Mouse (Mus musculus) midbrain, embryonic 11.5 days (tissue): ENCODE data around the gene Polr3h. TPM values are rescaled to one million over a fixed set of nuclear protein-coding genes. Genes with fewer than 3 reads are reported as not detected.
"Not testable (repeated sequence)": the region's sequence is repeated elsewhere in the genome, so short reads cannot be mapped to it uniquely, and the experiment has no call there.

Source experiments
- ATAC-seq: fragments of 200-750 bp; cut with Nextera tagmentation; 2 replicates; pipeline ENCODE4 v1.8.0; 2017; ENCODE audit warnings: moderate TSS enrichment, moderate library complexity; ENCODE audit not compliant: low FRiP score
- DNase-seq: peaks from one replicate; pipeline ENCODE4 v3.0.0; 2015; ENCODE audit warnings: low spot score; ENCODE audit errors: missing footprints
- H3K27ac ChIP-seq: fragments of 300-500 bp; sonication (generic); 2 replicates; pipeline ENCODE4 v1.5.1; 2014; ENCODE audit warnings: low read depth, low read length
- H3K27me3 ChIP-seq: fragments of 300-500 bp; sonication (generic); 2 replicates; pipeline ENCODE4 v1.6.1; 2014; ENCODE audit warnings: mild to moderate bottlenecking, low read length, moderate library complexity, mixed read lengths; ENCODE audit not compliant: control insufficient read depth, insufficient read depth
- H3K36me3 ChIP-seq: fragments of 300-500 bp; sonication (generic); 2 replicates; pipeline ENCODE4 v1.6.1; 2014; ENCODE audit warnings: mild to moderate bottlenecking, low read length, moderate library complexity, mixed read lengths; ENCODE audit not compliant: control insufficient read depth, insufficient read depth
- H3K4me1 ChIP-seq: fragments of 300-500 bp; sonication (generic); 2 replicates; pipeline ENCODE4 v1.6.1; 2014; ENCODE audit warnings: low read length; ENCODE audit not compliant: control insufficient read depth, insufficient read depth
- H3K4me2 ChIP-seq: fragments of 300-500 bp; sonication (generic); 2 replicates; pipeline ENCODE4 v1.6.1; 2014; ENCODE audit warnings: mild to moderate bottlenecking, moderate library complexity
- H3K4me3 ChIP-seq: fragments of 300-500 bp; sonication (generic); 2 replicates; pipeline ENCODE4 v1.5.1; 2014; ENCODE audit warnings: low read depth, low read length
- H3K9ac ChIP-seq: fragments of 300-500 bp; sonication (generic); 2 replicates; pipeline ENCODE4 v1.6.1; 2014; ENCODE audit warnings: low read length
- H3K9me3 ChIP-seq: fragments of 300-500 bp; sonication (generic); 2 replicates; pipeline ENCODE4 v1.6.1; 2016; ENCODE audit warnings: low read length; ENCODE audit not compliant: control insufficient read depth
- WGBS: fragments of 180-500 bp; shearing (Covaris S2); extraction: QIAGEN DNeasy Blood & Tissue Kit; methylation state at CpG from one replicate; pipeline ENCODE4 v1.1.7; 2014; 5-methylcytosine and 5-hydroxymethylcytosine counted together
- polyA plus RNA-seq: library from polyadenylated mRNA; unstranded; fragments of >200 nt; fragmentation: Nextera tagmentation; extraction: Ambion mirVana; gene quantifications from 2 replicates; pipeline ENCODE4 v1.2.1, GENCODE M21; 2014

Gene Polr3h
- 66.9 and 75.6 TPM in 2 replicates for polyA plus RNA-seq

GRCm38 (mm10) chr15:81925760-81926445 lies at the start of gene Polr3h:
Gene Polr3h, minus strand, starts transcription at chr15:81926240.
- ATAC-seq (peak; percentile 97), DNase-seq (peak; percentile 100)
- Histone ChIP-seq H3K4me2 (peak within 1 kb of the TSS; percentile 97), H3K9ac (peak within 1 kb of the TSS; percentile 78), H3K36me3 (no peaks in the 10 kb centered on the region), H3K27ac (peak within 1 kb of the TSS; percentile 41), H3K27me3 (no peaks in the 10 kb centered on the region), H3K9me3 (no peaks in the 10 kb centered on the region), H3K4me3 (peak within 1 kb of the TSS; percentile 64), H3K4me1 (peaks cover 11% of the 10 kb centered on the region)
- under 1% methylated on average over 54 of the region's 54 CpGs for WGBS

GRCm38 (mm10) chr15:81975156-81975555 lies 49.1 kb upstream of the Polr3h start:
- not testable (repeated sequence) for H3K9ac ChIP-seq
- WGBS = 91% methylated on average over 8 of the region's 8 CpGs

GRCm38 (mm10) chr15:81970498-81970897 lies 44.5 kb upstream of the Polr3h start:
- H3K4me1 ChIP-seq, H3K4me2 ChIP-seq, DNase-seq, H3K27me3 ChIP-seq, H3K36me3 ChIP-seq, H3K27ac ChIP-seq, ATAC-seq, H3K9ac ChIP-seq, H3K9me3 ChIP-seq, H3K4me3 ChIP-seq: not testable (repeated sequence)
- 83% methylated on average over 4 of the region's 4 CpGs for WGBS

More at GRCm38 (mm10) chr15:81975156-81975555, 49.1 kb upstream of the Polr3h start:
- H3K27me3 ChIP-seq, H3K36me3 ChIP-seq, H3K4me1 ChIP-seq, ATAC-seq, H3K4me3 ChIP-seq, H3K27ac ChIP-seq, DNase-seq, H3K4me2 ChIP-seq, H3K9me3 ChIP-seq: not testable (repeated sequence)

- not testable (repeated sequence) for H3K36me3 ChIP-seq, ATAC-seq, DNase-seq, H3K27ac ChIP-seq, H3K4me1 ChIP-seq, H3K9ac ChIP-seq, H3K27me3 ChIP-seq, H3K9me3 ChIP-seq, H3K4me3 ChIP-seq, H3K4me2 ChIP-seq
- WGBS = 77% methylated on average over 6 of the region's 6 CpGs
Measured at GRCm38 (mm10) chr15:81969635-81970034, 43.6 kb upstream of the Polr3h start.

- no peaks in the 10 kb centered on the region for H3K27me3 ChIP-seq
- DNase-seq = no peak
Measured at GRCm38 (mm10) chr15:81969173-81969572, 43.1 kb upstream of the Polr3h start.

GRCm38 (mm10) chr15:81968447-81968846 lies 42.4 kb upstream of the Polr3h start:
- H3K4me1 ChIP-seq = no peaks in the 10 kb centered on the region
- no peak for DNase-seq
- H3K9me3 ChIP-seq = no peaks in the 10 kb centered on the region
- no peak overlapping the region for H3K4me3 ChIP-seq
- no peak for ATAC-seq
- no peaks in the 10 kb centered on the region for H3K36me3 ChIP-seq
- no peak overlapping the region for H3K27ac ChIP-seq
- WGBS = 83% methylated on average over 2 of the region's 2 CpGs
- no peaks in the 10 kb centered on the region for H3K27me3 ChIP-seq
- no peak overlapping the region for H3K9ac ChIP-seq
- no peak overlapping the region for H3K4me2 ChIP-seq

More at GRCm38 (mm10) chr15:81969173-81969572, 43.1 kb upstream of the Polr3h start:
- H3K4me2 ChIP-seq = no peak overlapping the region
- H3K27ac ChIP-seq = no peak overlapping the region
- no peaks in the 10 kb centered on the region for H3K36me3 ChIP-seq
- 85% methylated on average over 7 of the region's 7 CpGs for WGBS
- H3K4me3 ChIP-seq = no peak overlapping the region
- no peaks in the 10 kb centered on the region for H3K9me3 ChIP-seq
- ATAC-seq = no peak
- H3K9ac ChIP-seq = no peak overlapping the region
- H3K4me1 ChIP-seq = no peaks in the 10 kb centered on the region

- WGBS = 89% methylated on average over 5 of the region's 5 CpGs
- H3K27ac ChIP-seq = no peak overlapping the region
- no peaks in the 10 kb centered on the region for H3K4me1 ChIP-seq
- no peaks in the 10 kb centered on the region for H3K27me3 ChIP-seq
- no peaks in the 10 kb centered on the region for H3K36me3 ChIP-seq
- no peak for DNase-seq
- no peak overlapping the region for H3K4me3 ChIP-seq
- H3K9me3 ChIP-seq = no peaks in the 10 kb centered on the region
- no peak overlapping the region for H3K9ac ChIP-seq
- no peak overlapping the region for H3K4me2 ChIP-seq
- no peak for ATAC-seq
Measured at GRCm38 (mm10) chr15:81967821-81968220, 41.8 kb upstream of the Polr3h start.

GRCm38 (mm10) chr15:81966062-81966829 lies 40.2 kb upstream of the Polr3h start:
- Histone ChIP-seq H3K9me3 (no peaks in the 10 kb centered on the region), H3K4me3 (no peak overlapping the region), H3K4me2 (no peak overlapping the region), H3K9ac (no peak overlapping the region), H3K27me3 (no peaks in the 10 kb centered on the region), H3K27ac (no peak overlapping the region), H3K36me3 (no peaks in the 10 kb centered on the region), H3K4me1 (no peaks in the 10 kb centered on the region)
- ATAC-seq = no peak
- DNase-seq = peak; percentile 21
- WGBS = 91% methylated on average over 12 of the region's 14 CpGs

- DNase-seq = peak; percentile 44
- Histone ChIP-seq H3K36me3 (no peaks in the 10 kb centered on the region), H3K9me3 (no peaks in the 10 kb centered on the region), H3K4me2 (no peak overlapping the region), H3K27ac (no peak overlapping the region), H3K9ac (no peak overlapping the region), H3K4me1 (peaks cover 2% of the 10 kb centered on the region; the same call in 1 of the 2 replicates), H3K4me3 (no peak overlapping the region), H3K27me3 (no peaks in the 10 kb centered on the region)
- no peak for ATAC-seq
- 43% methylated on average over 4 of the region's 4 CpGs for WGBS
Measured at GRCm38 (mm10) chr15:81964980-81965545, 39.0 kb upstream of the Polr3h start.
